Mouse (Mus musculus) liver, embryonic 14.5 days (tissue): ENCODE results near the gene Pkn1. TPM values are rescaled to one million over a fixed set of nuclear protein-coding genes. Genes with fewer than 3 reads are reported as not detected.
A peak's percentile ranks its signal among the peaks of the same experiment; 100 is the strongest.

Experiments used
- ATAC-seq: fragments of 200-750 bp; cut with Nextera tagmentation; 2 replicates; pipeline ENCODE4 v1.8.0; 2017; ENCODE audit warnings: moderate number of reproducible peaks, mild to moderate bottlenecking, moderate library complexity; ENCODE audit not compliant: insufficient read depth
- DNase-seq, 3 experiments: peaks; one replicate each; pipeline ENCODE4 v3.0.0-alpha.2; 2012 to 2013; ENCODE audit warnings: low read depth in 3 of 3, low spot score in 3 of 3
- H3K27ac ChIP-seq: fragments of 300-500 bp; sonication (generic); 2 replicates; pipeline ENCODE4 v1.5.1; 2014; ENCODE audit warnings: moderate library complexity, mild to moderate bottlenecking, control low read depth, inconsistent platforms
- H3K27me3 ChIP-seq: fragments of 300-500 bp; sonication (generic); 2 replicates; pipeline ENCODE4 v1.6.1; 2014; ENCODE audit warnings: mild to moderate bottlenecking, low read length, moderate library complexity; ENCODE audit not compliant: control insufficient read depth, insufficient read depth
- H3K36me3 ChIP-seq: fragments of 300-500 bp; sonication (generic); replicated peaks from 2 replicates; pipeline ENCODE4 v1.6.1; 2014; ENCODE audit warnings: low read depth; ENCODE audit not compliant: control insufficient read depth, insufficient read depth
- H3K4me1 ChIP-seq, 2 experiments: fragments of 200-500 bp in 1 of 2; fragments of 300-500 bp in 1 of 2; sonication (generic) in 1 of 2; replicated peaks; 2 replicates each; pipeline ENCODE4 v1.6.1; 2012 to 2014; ENCODE audit warnings: antibody characterized with exemption in 1 of 2, inconsistent platforms in 1 of 2, low read length in 1 of 2; ENCODE audit not compliant: control insufficient read depth in 2 of 2, insufficient read depth in 2 of 2
- H3K4me2 ChIP-seq: fragments of 300-500 bp; sonication (generic); 2 replicates; pipeline ENCODE4 v1.6.1; 2014; ENCODE audit warnings: low read depth, mild to moderate bottlenecking, control low read depth, moderate library complexity
- H3K4me3 ChIP-seq, 2 experiments: fragments of 200-500 bp in 1 of 2; fragments of 300-500 bp in 1 of 2; sonication (generic) in 1 of 2; 2 replicates each; pipeline ENCODE4 v1.5.1; 2012 to 2014; ENCODE audit warnings: low read depth in 2 of 2, low read length in 2 of 2, mild to moderate bottlenecking in 2 of 2, control low read depth in 1 of 2, inconsistent platforms in 1 of 2, moderate library complexity in 1 of 2; ENCODE audit not compliant: insufficient read depth in 1 of 2
- H3K9ac ChIP-seq: fragments of 300-500 bp; sonication (generic); replicated peaks from 2 replicates; pipeline ENCODE4 v1.6.1; 2014; ENCODE audit warnings: mild to moderate bottlenecking, control low read depth, moderate library complexity
- H3K9me3 ChIP-seq: fragments of 300-500 bp; sonication (generic); 2 replicates; pipeline ENCODE4 v1.6.1; 2016; ENCODE audit warnings: low read length, mixed read lengths; ENCODE audit not compliant: control insufficient read depth
- CTCF ChIP-seq: IDR thresholded peaks from 2 replicates; pipeline ENCODE4 v1.5.1; 2016; ENCODE audit warnings: antibody characterized with exemption, low read depth, control low read depth
- EP300 ChIP-seq: IDR thresholded peaks from 2 replicates; pipeline ENCODE4 v1.6.1; 2016; ENCODE audit warnings: antibody characterized with exemption, low read depth
- WGBS: fragments of 180-500 bp; shearing (Covaris S2); extraction: QIAGEN DNeasy Blood & Tissue Kit; methylation state at CpG from one replicate; pipeline ENCODE4 v1.1.7; 2014; ENCODE audit not compliant: insufficient replicate concordance; 5-methylcytosine and 5-hydroxymethylcytosine counted together
- polyA plus RNA-seq, 2 experiments: library from polyadenylated mRNA; depleted of rRNA in 1 of 2; stranded (reverse) in 1 of 2; unstranded in 1 of 2; fragments of >200 nt; fragmentation: Nextera tagmentation in 1 of 2; extraction: Ambion mirVana in 1 of 2; gene quantifications; 2 replicates each; pipeline versions ENCODE4 v1.2.1 to v1.2.3; 2012 to 2014

Gene Pkn1
- polyA plus RNA-seq, 2 experiments: 6.9 to 9.5 TPM

- Histone ChIP-seq H3K27me3 (no peaks in the 10 kb centered on the region), H3K4me2 (no peak overlapping the region), H3K36me3 (no peaks in the 10 kb centered on the region), H3K4me1 (no peaks in the 10 kb centered on the region), H3K9me3 (no peaks in the 10 kb centered on the region), H3K4me3 (no peak overlapping the region), H3K9ac (no peak overlapping the region), H3K27ac (no peak overlapping the region)
- 72% methylated on average over 5 of the region's 5 CpGs for WGBS
- no peak for TF ChIP-seq EP300
- TF ChIP-seq CTCF: no peak
- ATAC-seq: no peak
- no peak for DNase-seq
Measured at GRCm38 (mm10) chr8:83731906-83732305, 32.9 kb upstream of the Pkn1 start.

- Histone ChIP-seq H3K27ac (no peak overlapping the region), H3K27me3 (no peaks in the 10 kb centered on the region), H3K4me3 (no peak overlapping the region), H3K9ac (no peak overlapping the region), H3K4me2 (no peak overlapping the region), H3K9me3 (no peaks in the 10 kb centered on the region), H3K4me1 (no peaks in the 10 kb centered on the region), H3K36me3 (peaks cover 16% of the 10 kb centered on the region)
- peak; percentile 78 for TF ChIP-seq CTCF
- no peak for TF ChIP-seq EP300
- 64% methylated on average over 11 of the region's 11 CpGs for WGBS
- DNase-seq (no peak), ATAC-seq (no peak)
Measured at GRCm38 (mm10) chr8:83729009-83729807, 30.2 kb upstream of the Pkn1 start.

- peaks cover 52% of the 10 kb centered on the region for H3K36me3 ChIP-seq
Measured at GRCm38 (mm10) chr8:83725521-83726102, 26.6 kb upstream of the Pkn1 start.

GRCm38 (mm10) chr8:83724697-83725482 is 25.9 kb upstream of the Pkn1 start:
- Histone ChIP-seq H3K27me3 (no peaks in the 10 kb centered on the region), H3K36me3 (peaks cover 59% of the 10 kb centered on the region), H3K9me3 (no peaks in the 10 kb centered on the region), H3K4me2 (no peak overlapping the region), H3K9ac (no peak overlapping the region), H3K4me1 (no peaks in the 10 kb centered on the region), H3K27ac (no peak overlapping the region), H3K4me3 (no peak overlapping the region)
- 38% methylated on average over 15 of the region's 15 CpGs for WGBS
- TF ChIP-seq EP300: no peak
- peak; percentile 95 for TF ChIP-seq CTCF
- ATAC-seq (peak; percentile 60), DNase-seq (peak in 1 of 3 experiments; percentile 36)

More at GRCm38 (mm10) chr8:83725521-83726102, 26.6 kb upstream of the Pkn1 start:
- TF ChIP-seq EP300: no peak
- TF ChIP-seq CTCF: no peak
- no peaks in the 10 kb centered on the region for H3K9me3 ChIP-seq
- H3K4me1 ChIP-seq: no peaks in the 10 kb centered on the region
- H3K27ac ChIP-seq: no peak overlapping the region
- WGBS: 80% methylated on average over 8 of the region's 8 CpGs
- H3K4me3 ChIP-seq: no peak overlapping the region
- DNase-seq (no peak), ATAC-seq (no peak)
- H3K27me3 ChIP-seq: no peaks in the 10 kb centered on the region
- no peak overlapping the region for H3K9ac ChIP-seq
- H3K4me2 ChIP-seq: no peak overlapping the region

GRCm38 (mm10) chr8:83723447-83724083 is 24.6 kb upstream of the Pkn1 start:
- Histone ChIP-seq H3K27me3 (no peaks in the 10 kb centered on the region), H3K9ac (no peak overlapping the region), H3K4me3 (no peak overlapping the region), H3K36me3 (peaks cover 65% of the 10 kb centered on the region), H3K4me2 (no peak overlapping the region), H3K9me3 (no peaks in the 10 kb centered on the region), H3K4me1 (no peaks in the 10 kb centered on the region), H3K27ac (no peak overlapping the region)
- DNase-seq (no peak), ATAC-seq (no peak)
- whole genome bisulfite sequencing: 84% methylated on average over 11 of the region's 11 CpGs
- TF ChIP-seq EP300: no peak
- TF ChIP-seq CTCF: no peak
